Mouse (Mus musculus) 416B (cell line): ENCODE data around the gene Sv2a.
A peak's percentile ranks its signal among the peaks of the same experiment; 100 is the strongest.
"Not testable (repeated sequence)": the region's sequence is repeated elsewhere in the genome, so short reads cannot be mapped to it uniquely, and the experiment has no call there.

Source experiments
- DNase-seq: peaks from one replicate; pipeline ENCODE4 v3.0.0; 2011; ENCODE audit warnings: low read depth

The Sv2a gene

DNA sequence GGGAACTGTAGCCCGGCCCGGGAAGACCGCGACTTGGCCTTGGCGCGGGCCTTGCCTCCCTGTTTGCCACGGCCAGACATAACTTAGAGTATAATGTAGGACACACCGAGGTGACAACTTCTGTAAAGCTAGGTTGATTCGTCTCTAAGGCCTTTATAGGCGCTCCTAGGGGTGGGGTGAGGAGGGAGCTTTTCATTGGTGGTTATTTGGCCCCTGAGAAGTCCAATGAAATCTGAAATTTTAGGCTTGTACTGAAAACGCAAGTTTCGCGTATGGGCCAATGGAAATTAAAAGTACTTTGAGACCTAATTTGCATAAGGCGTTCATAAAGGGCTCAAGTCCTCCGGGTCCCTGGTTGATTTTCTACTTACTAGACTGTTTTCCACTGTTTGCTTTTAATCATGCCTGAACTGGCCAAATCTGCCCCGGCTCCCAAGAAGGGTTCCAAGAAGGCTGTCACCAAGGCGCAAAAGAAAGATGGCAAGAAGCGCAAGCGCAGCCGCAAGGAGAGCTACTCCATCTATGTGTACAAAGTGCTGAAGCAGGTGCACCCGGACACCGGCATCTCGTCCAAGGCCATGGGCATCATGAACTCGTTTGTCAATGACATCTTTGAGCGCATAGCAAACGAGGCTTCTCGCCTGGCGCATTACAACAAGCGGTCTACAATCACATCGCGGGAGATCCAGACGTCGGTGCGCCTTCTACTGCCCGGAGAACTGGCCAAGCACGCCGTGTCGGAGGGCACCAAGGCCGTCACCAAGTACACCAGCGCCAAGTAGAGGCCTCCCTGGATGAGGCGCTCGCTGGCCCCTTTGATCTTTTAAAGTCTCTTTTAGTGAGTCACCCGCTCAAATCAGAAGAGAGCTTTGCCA lies 40.1 kb downstream of the Sv2a start, which contains the start of the genes Hist2h2ac and Hist2h2be:
Gene Hist2h2ac, minus strand, starts transcription at position 116 of the 875 bp plus-strand sequence.
Gene Hist2h2be, plus strand, starts transcription at position 355 of the 875 bp plus-strand sequence.
- DNase-seq, result peak; percentile 100

GRCm38 (mm10) chr3:96221640-96222038 lies 40.7 kb downstream of the Sv2a start:
- DNase-seq, result no peak

DNA sequence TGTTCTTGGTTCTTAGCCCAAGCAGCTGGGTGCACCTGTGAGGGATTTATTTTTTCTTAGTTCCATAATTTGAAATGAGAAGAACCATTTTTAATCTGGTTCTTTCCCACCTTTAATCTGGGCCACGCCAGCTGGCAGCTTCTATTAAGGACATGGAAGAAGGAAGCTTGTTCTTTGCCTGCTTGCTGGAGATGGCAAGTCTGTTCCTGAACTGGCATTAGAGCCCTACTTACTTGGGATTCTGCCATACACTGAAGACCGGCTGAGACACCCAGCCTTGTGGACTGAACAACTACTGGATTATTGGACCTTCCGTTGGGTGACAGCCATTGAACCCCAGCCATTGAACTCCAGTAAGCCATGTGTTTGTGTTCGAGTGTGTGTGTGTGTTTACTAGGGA lies 41.8 kb downstream of the Sv2a start:
- DNase-seq, result no peak

- DNase-seq, result no peak
Measured at GRCm38 (mm10) chr3:96225421-96225820, 44.5 kb downstream of the Sv2a start.

DNA sequence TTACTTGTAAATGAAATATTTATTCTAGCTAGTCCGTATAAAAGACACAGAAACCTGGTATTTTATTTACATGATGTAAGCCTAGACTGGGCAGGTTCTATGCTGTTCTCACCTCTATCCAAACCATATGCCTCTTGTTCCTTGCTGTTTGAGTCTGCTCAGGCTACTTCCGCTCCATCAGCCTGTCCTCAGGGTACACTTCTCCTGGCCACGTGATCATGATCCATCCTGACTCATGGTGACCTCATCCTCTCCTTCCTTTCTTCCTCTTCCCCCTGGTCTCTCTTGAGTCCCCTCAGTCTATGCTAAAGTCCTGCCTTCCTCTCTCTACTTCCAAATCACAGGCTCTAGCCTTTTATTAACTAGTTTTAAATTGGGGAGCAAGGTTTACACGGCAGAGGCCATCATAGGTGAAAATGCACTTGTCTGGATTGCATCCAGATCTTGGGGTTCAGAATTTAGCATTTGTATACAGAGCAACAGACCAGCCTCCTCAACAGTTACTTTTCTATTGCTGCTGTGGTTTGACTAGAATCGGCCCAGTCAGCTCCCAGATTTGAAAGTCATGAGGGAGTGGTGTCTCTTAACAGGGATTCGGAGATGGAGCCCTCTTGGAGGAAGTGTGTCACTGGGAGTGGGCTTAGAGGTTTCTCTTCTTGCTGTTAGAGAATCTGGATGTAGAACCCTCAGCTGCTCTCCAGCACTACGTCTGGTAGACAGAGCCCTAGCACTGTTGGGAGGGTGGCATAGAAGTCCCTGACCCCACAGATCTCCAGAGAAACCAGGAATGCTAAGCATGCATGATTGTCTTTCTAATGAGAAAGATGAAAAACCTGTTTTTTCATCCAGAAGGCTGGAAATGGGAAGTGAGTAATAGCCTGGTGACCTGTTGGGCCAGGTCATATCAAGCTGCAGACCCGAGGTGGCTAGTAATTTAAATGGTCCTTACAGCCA lies 46.0 kb downstream of the Sv2a start:
- peak; percentile 89 for DNase-seq

- no peak for DNase-seq
Measured at GRCm38 (mm10) chr3:96228828-96229227, 47.9 kb downstream of the Sv2a start.

DNA sequence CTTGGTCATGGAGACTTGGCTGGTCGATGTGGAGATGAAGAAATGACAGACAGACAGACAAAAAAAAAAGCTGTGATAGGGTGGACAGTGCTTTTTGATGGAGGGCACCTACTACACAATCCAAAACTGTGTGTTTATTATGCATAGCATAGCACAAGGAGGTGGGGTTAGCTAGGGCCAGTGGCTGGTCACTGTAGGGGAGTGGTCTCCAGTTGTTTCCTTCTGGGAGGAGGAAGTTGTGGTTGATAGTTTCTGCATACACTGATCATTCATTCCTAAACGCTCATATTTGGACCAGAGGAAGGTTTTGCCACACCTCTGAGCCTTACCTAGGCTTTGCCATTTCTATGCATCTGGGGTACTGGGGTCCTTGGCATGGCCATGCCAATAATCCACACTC lies 49.5 kb downstream of the Sv2a start:
- DNase-seq, result no peak

DNA sequence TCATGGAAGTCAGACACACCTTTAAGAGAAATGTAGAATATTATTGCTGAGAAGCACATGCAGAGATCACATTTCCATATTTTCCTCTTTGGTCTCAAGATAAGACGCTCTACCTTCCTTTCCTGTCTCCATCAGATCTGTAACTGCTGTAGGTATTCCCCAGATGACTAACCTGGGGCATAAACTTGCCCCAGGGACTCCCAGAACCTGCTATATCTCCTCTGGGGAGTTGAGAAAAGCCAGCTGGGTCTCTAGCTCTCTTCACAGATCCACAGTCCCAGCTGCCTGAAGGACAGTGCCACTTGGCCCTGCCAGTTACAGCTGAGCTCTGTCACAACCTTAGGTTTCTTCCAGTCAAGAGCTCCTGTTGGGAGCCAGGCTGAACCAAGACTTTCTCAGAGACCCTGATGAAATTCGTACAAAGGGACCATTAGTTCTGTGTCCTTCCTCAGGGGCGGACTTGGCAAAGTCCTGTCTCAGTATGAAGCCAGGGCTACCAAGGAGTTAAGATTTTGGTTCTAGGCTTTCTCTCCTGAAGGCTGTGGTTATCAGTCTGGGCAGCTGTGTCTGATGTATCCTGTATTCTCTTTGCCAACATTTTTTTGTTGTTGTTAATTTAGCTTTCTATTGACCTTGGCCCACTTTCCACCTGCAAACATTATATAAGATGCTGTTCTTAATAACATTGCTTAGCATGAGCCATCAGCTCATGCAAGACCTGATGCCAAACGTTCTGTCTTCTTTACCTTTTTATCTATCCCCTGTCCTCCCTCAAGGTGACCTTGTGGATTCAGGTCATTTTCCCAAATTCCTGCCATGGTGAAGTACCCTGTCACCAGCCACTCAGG lies 50.2 kb downstream of the Sv2a start:
- no peak for DNase-seq

GRCm38 (mm10) chr3:96231758-96232120 lies 50.8 kb downstream of the Sv2a start:
- no peak for DNase-seq

- DNase-seq, result peak; percentile 48
Measured at GRCm38 (mm10) chr3:96234914-96235313, 54.0 kb downstream of the Sv2a start.

- no peak for DNase-seq
Measured at GRCm38 (mm10) chr3:96235836-96236235, 54.9 kb downstream of the Sv2a start.

GRCm38 (mm10) chr3:96236834-96237334 lies 55.9 kb downstream of the Sv2a start:
- DNase-seq, result no peak

GRCm38 (mm10) chr3:96237335-96237903 lies 56.5 kb downstream of the Sv2a start:
- DNase-seq, result peak; percentile 78

- DNase-seq, result peak; percentile 88
Measured at GRCm38 (mm10) chr3:96237904-96238511, 57.1 kb downstream of the Sv2a start.

DNA sequence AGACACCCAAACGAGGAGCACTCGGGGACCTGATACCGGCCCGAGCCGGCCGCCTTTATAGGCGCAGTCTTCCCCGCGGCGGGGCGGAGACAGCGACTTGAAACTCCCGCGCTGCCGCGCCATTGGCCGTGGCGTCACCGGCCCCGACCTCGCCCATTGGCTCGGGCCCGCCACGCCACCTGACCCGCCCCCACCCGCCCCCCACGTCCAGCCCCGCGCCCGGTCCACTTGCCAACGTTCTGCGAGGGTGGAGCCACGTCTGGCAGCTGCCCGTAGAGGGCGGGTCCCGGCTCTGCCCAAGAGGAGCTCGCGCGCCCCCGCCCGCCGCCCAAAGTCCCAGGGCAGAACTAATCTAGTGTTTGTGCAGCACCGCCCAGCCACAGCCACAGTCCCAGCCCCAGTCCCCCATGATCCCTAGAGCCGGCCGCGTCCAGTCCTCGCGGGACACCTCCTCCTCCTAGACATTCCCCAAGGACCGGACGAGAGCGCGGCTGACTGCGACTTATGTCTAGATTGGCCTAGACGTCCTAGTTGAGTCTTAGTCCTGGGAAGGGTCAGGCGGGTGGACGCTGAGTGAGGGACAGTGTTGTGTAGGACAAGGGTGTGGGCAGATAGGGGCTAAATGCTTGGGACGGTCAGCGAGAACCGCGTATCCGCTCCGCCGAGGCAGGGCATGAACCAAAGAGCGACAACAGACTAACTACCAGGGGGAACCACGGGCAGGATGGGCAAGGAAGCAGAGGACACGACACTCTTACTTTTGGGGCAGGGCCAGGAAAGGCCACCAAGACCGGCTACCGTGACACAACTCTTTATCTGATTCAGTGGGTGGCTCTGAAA lies 58.2 kb downstream of the Sv2a start, which contains the start of gene Hist2h3c2:
Gene Hist2h3c2, minus strand, starts transcription at position 174 of the 840 bp plus-strand sequence.
- DNase-seq, result not testable (repeated sequence)

GRCm38 (mm10) chr3:96239949-96240798 lies 59.2 kb downstream of the Sv2a start, which contains the start of gene Hist2h2aa2:
Hist2h2aa2 (minus strand) TSS chr3:96240276.
- DNase-seq, result peak; percentile 89

DNA sequence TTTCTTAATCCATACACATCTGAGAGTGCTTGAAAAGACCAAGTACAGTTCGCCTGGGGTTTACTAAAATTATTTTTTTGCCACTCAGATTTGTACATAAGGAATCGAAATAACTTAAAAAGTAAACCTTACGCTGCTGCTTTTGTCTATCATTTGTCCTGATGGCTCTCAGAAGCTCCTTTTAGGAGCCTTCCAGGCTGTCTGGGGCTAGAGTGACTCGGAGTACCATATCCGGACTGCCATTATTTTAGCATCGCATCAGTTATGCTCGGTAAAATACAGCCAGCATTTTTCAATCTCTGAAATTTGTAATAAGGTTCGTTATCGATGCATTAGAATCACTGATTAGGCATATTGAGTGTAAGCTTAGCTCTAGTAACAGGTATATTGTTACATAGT lies 59.8 kb downstream of the Sv2a start:
- DNase-seq, result no peak

DNA sequence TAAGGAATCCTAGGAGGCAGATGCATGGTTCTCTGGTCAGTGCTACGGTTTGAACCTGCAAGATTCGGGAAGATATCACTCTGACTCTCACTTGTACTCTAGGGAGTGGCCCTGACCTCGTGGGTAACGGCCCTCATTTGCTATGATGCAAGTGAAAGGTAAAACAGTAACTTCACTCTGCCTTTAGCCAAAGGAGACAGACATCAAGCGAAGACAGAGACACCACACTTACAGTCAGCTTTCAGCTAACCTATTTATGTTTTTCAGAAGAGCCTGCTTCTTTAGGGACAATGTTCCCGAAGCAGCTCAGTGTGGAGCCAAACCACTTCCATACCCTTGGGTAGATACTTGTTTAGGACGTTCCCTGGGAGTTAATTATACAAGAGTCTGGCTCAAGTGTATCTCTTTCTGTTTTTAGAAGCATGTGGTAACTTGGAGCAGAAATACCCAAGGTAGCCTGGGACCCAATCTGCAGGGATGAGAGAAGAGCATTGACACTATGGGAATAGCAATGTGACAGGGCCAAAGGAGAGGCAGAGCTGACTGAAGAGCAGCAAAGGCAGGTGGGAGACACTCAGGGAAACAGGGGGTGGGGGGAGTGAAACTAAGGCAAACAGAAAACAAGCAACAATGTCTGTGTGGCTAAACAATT lies 63.1 kb downstream of the Sv2a start:
- peak; percentile 55 for DNase-seq
